Mouse (Mus musculus) heart, postnatal 0 days (tissue): ENCODE measurements around the gene Tspan15.

Experiments
- CTCF ChIP-seq: IDR thresholded peaks from 2 replicates; pipeline ENCODE4 v1.5.1; 2016; ENCODE audit warnings: antibody characterized with exemption, control low read depth, low read depth
- EP300 ChIP-seq: IDR thresholded peaks from 2 replicates; pipeline ENCODE4 v1.6.1; 2016; ENCODE audit warnings: antibody characterized with exemption, low read depth

DNA sequence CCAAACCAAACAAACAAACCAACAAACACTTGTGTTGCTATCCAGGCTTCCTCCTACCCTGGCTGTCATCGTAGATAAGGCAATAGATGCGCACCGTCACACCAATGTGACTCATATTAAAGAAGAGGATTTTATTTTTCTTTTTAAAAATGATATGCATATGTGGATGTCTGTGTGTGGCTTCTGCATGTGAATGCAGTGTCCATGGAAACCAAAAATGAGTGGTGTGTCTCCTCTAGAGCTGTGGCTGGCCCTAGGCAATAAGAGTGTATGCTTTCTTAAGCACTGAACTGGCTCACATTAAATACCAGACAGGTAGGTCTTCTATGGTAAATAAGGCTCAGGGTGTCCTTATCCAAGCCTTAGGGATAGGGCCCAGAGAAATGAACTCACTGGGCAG, 7.6 kb upstream of the Tspan15 start:
- TF ChIP-seq EP300, result no peak
- no peak for TF ChIP-seq CTCF
